Mouse (Mus musculus) liver, postnatal 0 days (tissue): ENCODE data around the gene Samsn1.

ENCODE experiments used
- CTCF ChIP-seq: sonication (generic); IDR thresholded peaks from 2 replicates; pipeline ENCODE4 v1.5.1; 2016; ENCODE audit warnings: antibody characterized with exemption, low read depth
- EP300 ChIP-seq: IDR thresholded peaks from 2 replicates; pipeline ENCODE4 v1.6.1; 2016; ENCODE audit warnings: antibody characterized with exemption, low read depth, mild to moderate bottlenecking

GRCm38 (mm10) chr16:75894263-75894901 is 127.7 kb downstream of the Samsn1 start:
- no peak for TF ChIP-seq CTCF
- no peak for TF ChIP-seq EP300
